Mouse (Mus musculus): Measurements from ENCODE around the gene Nup214.

DNA sequence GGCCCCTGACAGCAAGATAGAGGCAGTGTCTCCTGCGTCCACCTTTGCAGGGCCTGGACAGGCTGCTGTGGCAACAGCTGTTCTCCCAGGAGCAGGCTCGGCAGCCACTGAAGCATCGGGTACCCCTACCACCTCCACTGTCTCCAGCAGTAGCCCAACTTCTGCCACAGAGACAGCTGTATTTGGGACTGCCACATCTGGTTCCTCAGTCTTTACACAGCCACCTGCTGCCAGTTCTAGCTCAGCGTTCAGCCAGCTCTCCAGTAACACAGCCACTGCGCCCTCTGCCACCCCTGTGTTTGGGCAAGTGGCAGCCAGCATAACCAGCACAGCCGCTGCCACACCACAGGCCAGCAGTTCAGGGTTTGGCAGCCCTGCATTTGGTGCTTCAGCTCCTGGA lies 60.0 kb downstream of the Nup214 start:
- TF ChIP-seq POLR2A (IDR thresholded peaks at IDR 0.05; ENCODE audit: low read depth, low read length) (no peak), CTCF (IDR thresholded peaks at IDR 0.05; ENCODE audit: borderline replicate concordance, insufficient read depth, low read length) (no peak)

Data from embryonic fibroblast, embryonic 13.5 days (primary cell).